9 mouse cellular contexts compared by ENCODE assay signal in the genomic region with DNA sequence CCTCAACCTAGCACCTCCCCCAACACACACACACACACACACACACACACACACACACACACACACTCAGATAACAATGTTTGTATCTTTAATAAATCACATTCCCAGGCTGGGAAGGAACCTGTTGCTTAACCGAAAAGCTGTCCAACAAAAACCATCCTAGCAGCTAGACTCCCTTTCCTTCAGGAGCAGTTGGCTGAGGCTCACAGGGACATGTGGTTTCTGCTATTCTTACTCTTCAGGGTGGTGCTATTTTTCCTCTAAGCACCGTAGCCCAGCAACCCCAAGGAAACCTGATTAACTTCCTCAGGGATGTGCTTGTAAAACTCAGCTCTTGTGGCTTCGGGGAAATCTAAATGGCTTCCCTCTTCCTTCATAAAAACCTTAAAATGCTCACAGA. TPM values are rescaled to one million over a fixed set of nuclear protein-coding genes. Genes with fewer than 3 reads are reported as not detected.
DNase-seq lines count a peak whose midpoint lies in the region.
"Had no signal": no experiment of that assay in that cellular context is flagged by ENCODE, and none has a peak within 500 bp of the region (broad histone marks: within the 10 kb centered on the region; RNA-seq: fewer than 3 reads in every experiment).

No protein-coding gene starts in this region.

- DNase-seq in lung, postnatal 25 days (ENCODE audit: low spot score): peak; percentile 37
- DNase-seq in lung, postnatal 4 days: no peak
- DNase-seq in frontal cortex, postnatal 14 days (ENCODE audit: low spot score in 2 of 2): peak; percentile 25 to 46
- DNase-seq in heart, postnatal 4 days: peak; percentile 48
- DNase-seq in skeletal muscle tissue, adult 2 months (ENCODE audit: low read depth, low spot score): peak; percentile 9
- DNase-seq in natural killer cell, adult 2 months (ENCODE audit: low spot score in 2 of 2): no peak
- no peak for DNase-seq in adrenal gland, postnatal 10 days
- no peak for DNase-seq in adrenal gland, postnatal 36 days
- DNase-seq: lung, embryonic 14.5 days had no signal

RNA-seq across cellular contexts. Expression of gene Magi1, which starts 57.9 kb away (rescaled TPM):
- total RNA-seq in heart, postnatal 4 days (2021): 10 to 100 TPM; 38.9 to 40.6 TPM
- total RNA-seq in adrenal gland, postnatal 10 days (2021): 10 to 100 TPM; 19.1 to 22.4 TPM
- total RNA-seq in adrenal gland, postnatal 36 days (2021): 10 to 100 TPM; 12.6 to 41.2 TPM

Comparison
In these comparisons a context has a peak if more than half of its experiments do, and no peak if none do; other contexts are left out.
1. DNase-seq: peak in lung, postnatal 25 days (single experiment), frontal cortex, postnatal 14 days (2 of 2), heart, postnatal 4 days (single experiment) and skeletal muscle tissue, adult 2 months (single experiment); none in lung, postnatal 4 days (0 of 2), natural killer cell, adult 2 months (0 of 2), adrenal gland, postnatal 10 days (single experiment) and adrenal gland, postnatal 36 days (0 of 2).